Mouse (Mus musculus): ENCODE results near the gene Olfr530.

The Olfr530 gene

GRCm38 (mm10) chr7:140376231-140376630 lies at the start of gene Olfr530:
Olfr530 (minus strand) TSS chr7:140376331.
- in situ Hi-C loops (cut with MboI), result no loop called here

- in situ Hi-C loops (cut with MboI), result no loop called here
Observed at GRCm38 (mm10) chr7:140421539-140421938, 45.4 kb upstream of the Olfr530 start, which contains the start of gene Olfr532. Olfr532 (minus strand) TSS chr7:140421639.

GRCm38 (mm10) chr7:140402818-140403217 lies 26.7 kb upstream of the Olfr530 start, which contains the start of gene Olfr531:
Olfr531 (minus strand) TSS chr7:140402918.
- in situ Hi-C loops (cut with MboI), result no loop called here

GRCm38 (mm10) chr7:140376911-140377310 lies 780 bp upstream of the Olfr530 start:
- in situ Hi-C loops (cut with MboI), result no loop called here

GRCm38 (mm10) chr7:140374300-140374699 lies 1.8 kb downstream of the Olfr530 start:
- in situ Hi-C loops (cut with MboI), result no loop called here

- in situ Hi-C loops (cut with MboI), result no loop called here
Observed at GRCm38 (mm10) chr7:140361571-140361970, 14.6 kb downstream of the Olfr530 start, which contains the start of gene Olfr60. Olfr60 (minus strand) TSS chr7:140361671.

- in situ Hi-C loops (cut with MboI), result no loop called here
Observed at GRCm38 (mm10) chr7:140333717-140334116, 42.4 kb downstream of the Olfr530 start, which contains the start of gene Olfr527. Olfr527 (plus strand) TSS chr7:140334017.

- in situ Hi-C loops (cut with MboI), result no loop called here
Observed at GRCm38 (mm10) chr7:140329766-140330304, 46.3 kb downstream of the Olfr530 start.
